Mouse (Mus musculus): ENCODE data around the gene Rundc3a. TPM values are rescaled to one million over a fixed set of nuclear protein-coding genes. Genes with fewer than 3 reads are reported as not detected.
A peak's percentile ranks its signal among the peaks of the same experiment; 100 is the strongest.

Rundc3a gene
- polyA plus RNA-seq, 1 experiment from 2014 or later = 57.0 TPM

GRCm38 (mm10) chr11:102399610-102400072 is 6.4 kb downstream of the Rundc3a start:
- H3K9me3 ChIP-seq = no peaks in the 10 kb centered on the region
- no peak for DNase-seq (ENCODE audit: low spot score)
- H3K27me3 ChIP-seq (ENCODE audit: insufficient read depth, poor library complexity, severe bottlenecking) = peaks cover 75% of the 10 kb centered on the region
- WGBS = 3% methylated on average over 34 of the region's 34 CpGs
- H3K27ac ChIP-seq = 0 out of 2 replicates have a peak overlapping the region, but pooled peaks have one; percentile 24
- H3K4me1 ChIP-seq (replicated peaks) = peaks cover 67% of the 10 kb centered on the region
- H3K4me3 ChIP-seq = peak overlapping the region; percentile 38
- peaks cover 57% of the 10 kb centered on the region for H3K36me3 ChIP-seq

- Histone ChIP-seq H3K27me3 (ENCODE audit: insufficient read depth, poor library complexity, severe bottlenecking) (peaks cover 66% of the 10 kb centered on the region), H3K4me3 (peak overlapping the region; percentile 14; the same call in 1 of the 2 replicates), H3K27ac (no peak overlapping the region), H3K4me1 (replicated peaks) (peaks cover 67% of the 10 kb centered on the region), H3K36me3 (peaks cover 63% of the 10 kb centered on the region), H3K9me3 (no peaks in the 10 kb centered on the region)
- WGBS = 27% methylated on average over 12 of the region's 12 CpGs
- DNase-seq (ENCODE audit: low spot score) = no peak
Observed at GRCm38 (mm10) chr11:102400513-102401084, 7.4 kb downstream of the Rundc3a start.

- Histone ChIP-seq H3K9me3 (no peaks in the 10 kb centered on the region), H3K27ac (peak overlapping the region; percentile 62), H3K4me3 (peak overlapping the region; percentile 14; the same call in 1 of the 2 replicates), H3K36me3 (peaks cover 65% of the 10 kb centered on the region), H3K4me1 (replicated peaks) (peaks cover 67% of the 10 kb centered on the region), H3K27me3 (ENCODE audit: insufficient read depth, poor library complexity, severe bottlenecking) (peaks cover 53% of the 10 kb centered on the region)
- no peak for DNase-seq (ENCODE audit: low spot score)
- 55% methylated on average over 12 of the region's 12 CpGs for WGBS
Observed at GRCm38 (mm10) chr11:102401898-102402500, 8.8 kb downstream of the Rundc3a start.

- 89% methylated on average over 11 of the region's 11 CpGs for WGBS
- Histone ChIP-seq H3K4me3 (no peak overlapping the region), H3K27ac (no peak overlapping the region), H3K4me1 (replicated peaks) (peaks cover 70% of the 10 kb centered on the region), H3K9me3 (no peaks in the 10 kb centered on the region), H3K36me3 (peaks cover 62% of the 10 kb centered on the region), H3K27me3 (ENCODE audit: insufficient read depth, poor library complexity, severe bottlenecking) (peaks cover 36% of the 10 kb centered on the region)
- DNase-seq (ENCODE audit: low spot score) = no peak
Observed at GRCm38 (mm10) chr11:102403657-102404056, 10.5 kb downstream of the Rundc3a start.

- Histone ChIP-seq H3K27me3 (ENCODE audit: insufficient read depth, poor library complexity, severe bottlenecking) (peaks cover 29% of the 10 kb centered on the region), H3K4me1 (replicated peaks) (peaks cover 70% of the 10 kb centered on the region), H3K4me3 (peak overlapping the region; percentile 89), H3K27ac (peak overlapping the region; percentile 50; the same call in 1 of the 2 replicates), H3K36me3 (peaks cover 57% of the 10 kb centered on the region), H3K9me3 (no peaks in the 10 kb centered on the region)
- no peak for DNase-seq (ENCODE audit: low spot score)
- 77% methylated on average over 18 of the region's 18 CpGs for WGBS
Observed at GRCm38 (mm10) chr11:102404161-102405010, 11.2 kb downstream of the Rundc3a start.

- Histone ChIP-seq H3K27ac (peak overlapping the region; percentile 95), H3K4me1 (replicated peaks) (peaks cover 61% of the 10 kb centered on the region), H3K9me3 (no peaks in the 10 kb centered on the region), H3K36me3 (peaks cover 46% of the 10 kb centered on the region), H3K27me3 (ENCODE audit: insufficient read depth, poor library complexity, severe bottlenecking) (peaks cover 15% of the 10 kb centered on the region), H3K4me3 (peak overlapping the region; percentile 89)
- 88% methylated on average over 11 of the region's 11 CpGs for WGBS
- DNase-seq (ENCODE audit: low spot score) = no peak
Observed at GRCm38 (mm10) chr11:102405544-102406285, 12.5 kb downstream of the Rundc3a start.

- DNase-seq (ENCODE audit: low spot score) = no peak
- no peaks in the 10 kb centered on the region for H3K9me3 ChIP-seq
- peaks cover 9% of the 10 kb centered on the region for H3K27me3 ChIP-seq (ENCODE audit: insufficient read depth, poor library complexity, severe bottlenecking)
- H3K4me1 ChIP-seq (replicated peaks) = peaks cover 58% of the 10 kb centered on the region
- peaks cover 41% of the 10 kb centered on the region for H3K36me3 ChIP-seq
- H3K4me3 ChIP-seq = peak overlapping the region; percentile 89
- 11% methylated on average over 3 of the region's 3 CpGs for WGBS
- peak overlapping the region; percentile 95 for H3K27ac ChIP-seq
Observed at GRCm38 (mm10) chr11:102406401-102406800, 13.2 kb downstream of the Rundc3a start.

- Histone ChIP-seq H3K27me3 (ENCODE audit: insufficient read depth, poor library complexity, severe bottlenecking) (peaks cover under 1% of the 10 kb centered on the region), H3K4me3 (peak overlapping the region; percentile 89), H3K4me1 (replicated peaks) (peaks cover 56% of the 10 kb centered on the region), H3K9me3 (no peaks in the 10 kb centered on the region), H3K27ac (peak overlapping the region; percentile 95), H3K36me3 (peaks cover 33% of the 10 kb centered on the region)
- peak; percentile 92 for DNase-seq (ENCODE audit: low spot score)
- under 1% methylated on average over 85 of the region's 85 CpGs for WGBS
Observed at GRCm38 (mm10) chr11:102406900-102407833, 14.0 kb downstream of the Rundc3a start.

- peaks cover 55% of the 10 kb centered on the region for H3K4me1 ChIP-seq (replicated peaks)
- DNase-seq (ENCODE audit: low spot score) = no peak
Observed at GRCm38 (mm10) chr11:102407834-102408215, 14.6 kb downstream of the Rundc3a start, which contains the start of gene Slc25a39. Gene Slc25a39 (minus strand): TSS chr11:102407946.

GRCm38 (mm10) chr11:102408344-102408876 is 15.2 kb downstream of the Rundc3a start:
- H3K9me3 ChIP-seq = no peaks in the 10 kb centered on the region
- peak overlapping the region; percentile 89 for H3K4me3 ChIP-seq
- no peaks in the 10 kb centered on the region for H3K27me3 ChIP-seq (ENCODE audit: insufficient read depth, poor library complexity, severe bottlenecking)
- under 1% methylated on average over 32 of the region's 32 CpGs for WGBS
- H3K36me3 ChIP-seq = peaks cover 21% of the 10 kb centered on the region
- peak overlapping the region; percentile 95 for H3K27ac ChIP-seq
- DNase-seq (ENCODE audit: low spot score) = peak; percentile 98
- peaks cover 55% of the 10 kb centered on the region for H3K4me1 ChIP-seq (replicated peaks)

More at GRCm38 (mm10) chr11:102407834-102408215, 14.6 kb downstream of the Rundc3a start, which contains the start of gene Slc25a39:
- 2% methylated on average over 19 of the region's 19 CpGs for WGBS
- H3K36me3 ChIP-seq = peaks cover 26% of the 10 kb centered on the region
- H3K27me3 ChIP-seq (ENCODE audit: insufficient read depth, poor library complexity, severe bottlenecking) = no peaks in the 10 kb centered on the region
- H3K4me3 ChIP-seq = peak within 1 kb of the TSS; percentile 89
- peak within 1 kb of the TSS; percentile 95 for H3K27ac ChIP-seq
- H3K9me3 ChIP-seq = no peaks in the 10 kb centered on the region

Measured in hindbrain, embryonic 10.5 days (tissue).